Mouse (Mus musculus): ENCODE data around the gene Entpd4b.
"Not testable (repeated sequence)": the region's sequence is repeated elsewhere in the genome, so short reads cannot be mapped to it uniquely, and the experiment has no call there.

Entpd4b gene

DNA sequence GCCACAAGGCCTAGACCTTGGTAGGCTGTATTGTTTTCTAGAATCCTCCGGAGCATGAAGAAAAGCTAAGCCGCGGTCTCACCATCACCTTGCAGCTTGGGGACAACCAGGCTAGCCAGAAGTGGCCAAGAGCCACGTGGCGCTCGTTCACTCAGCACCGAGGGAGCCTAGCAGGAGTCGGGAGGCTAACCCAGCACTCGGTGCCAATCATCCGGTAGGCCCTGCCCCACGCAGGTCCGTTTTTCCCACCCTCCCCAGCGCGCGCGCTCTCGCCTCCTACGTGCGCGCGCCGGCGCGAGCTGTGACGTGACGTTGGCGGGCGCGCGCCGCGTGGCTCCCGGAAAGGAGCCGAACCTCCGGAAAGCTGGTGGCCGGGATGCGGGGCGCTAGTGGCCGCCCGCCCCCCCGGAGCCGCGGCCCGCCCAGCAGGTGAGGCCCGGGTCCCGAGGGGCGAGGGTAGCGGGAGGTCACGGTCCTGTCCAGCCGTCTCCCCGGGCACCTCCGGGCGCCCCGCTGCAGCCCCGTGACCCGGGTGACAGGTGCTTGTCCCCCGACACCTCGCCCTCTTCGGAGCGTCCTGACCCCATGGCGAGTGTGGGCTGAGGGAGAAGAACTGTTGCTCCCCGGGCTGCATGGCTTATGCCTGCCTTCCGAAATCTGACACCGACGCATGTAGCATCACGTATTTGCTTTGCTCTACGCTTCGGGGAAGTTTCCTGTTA, at the start of gene Entpd4b:
Gene Entpd4b, plus strand, starts transcription at position 315 of the 722 bp plus-strand sequence.
- DNase-seq (ENCODE audit: extremely low spot score, low read depth, low spot score) = not testable (repeated sequence)

DNA sequence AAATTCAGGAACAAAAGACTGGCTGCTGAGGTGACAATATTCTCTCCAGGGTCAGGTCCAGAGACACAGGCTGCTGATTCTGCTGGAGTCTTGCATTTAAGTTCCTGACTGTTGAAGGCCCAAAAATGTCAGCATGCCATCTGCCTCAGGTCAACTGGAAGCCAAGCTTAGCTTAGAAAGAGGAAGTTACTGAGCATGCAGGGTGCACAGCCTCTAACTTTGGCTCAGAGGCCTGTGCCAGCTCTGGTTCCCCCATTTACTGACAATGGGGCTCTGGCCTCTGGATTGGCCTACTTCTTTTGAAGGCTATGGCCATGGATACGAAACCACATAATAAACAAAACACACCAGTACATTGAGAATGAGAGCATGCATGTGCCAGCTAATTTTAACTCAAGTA, 48.2 kb upstream of the Entpd4b start:
- not testable (repeated sequence) for DNase-seq (ENCODE audit: extremely low spot score, low read depth, low spot score)

- not testable (repeated sequence) for DNase-seq (ENCODE audit: extremely low spot score, low read depth, low spot score)
Observed at GRCm38 (mm10) chr14:69512449-69512848, 42.8 kb upstream of the Entpd4b start, which contains the start of gene Gm27179. Gene Gm27179, minus strand, starts transcription at chr14:69512549.

- DNase-seq (ENCODE audit: extremely low spot score, low read depth, low spot score) = not testable (repeated sequence)
Observed at GRCm38 (mm10) chr14:69520810-69521209, 34.4 kb upstream of the Entpd4b start.

GRCm38 (mm10) chr14:69523001-69523400, 32.2 kb upstream of the Entpd4b start:
- DNase-seq (ENCODE audit: extremely low spot score, low read depth, low spot score) = not testable (repeated sequence)

DNA sequence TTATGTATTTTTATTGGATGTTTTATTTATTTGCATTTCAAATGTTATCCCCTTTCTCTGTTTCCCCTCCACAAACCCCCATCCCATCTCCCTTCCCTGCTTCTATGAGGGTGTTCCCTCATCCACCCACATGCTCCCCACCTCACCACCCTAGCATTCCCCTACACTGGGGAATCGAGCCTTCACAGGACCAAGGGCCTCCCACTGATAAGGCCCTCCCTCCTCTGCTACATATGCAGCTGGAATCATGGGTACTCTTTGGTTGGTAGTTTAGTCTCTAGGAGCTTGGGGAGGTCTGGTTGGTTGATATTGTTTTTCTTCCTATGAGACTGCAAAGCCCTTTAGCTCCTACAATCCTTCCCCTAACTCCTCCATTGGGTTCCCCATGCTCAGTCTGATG, 29.0 kb upstream of the Entpd4b start:
- not testable (repeated sequence) for DNase-seq (ENCODE audit: extremely low spot score, low read depth, low spot score)

DNA sequence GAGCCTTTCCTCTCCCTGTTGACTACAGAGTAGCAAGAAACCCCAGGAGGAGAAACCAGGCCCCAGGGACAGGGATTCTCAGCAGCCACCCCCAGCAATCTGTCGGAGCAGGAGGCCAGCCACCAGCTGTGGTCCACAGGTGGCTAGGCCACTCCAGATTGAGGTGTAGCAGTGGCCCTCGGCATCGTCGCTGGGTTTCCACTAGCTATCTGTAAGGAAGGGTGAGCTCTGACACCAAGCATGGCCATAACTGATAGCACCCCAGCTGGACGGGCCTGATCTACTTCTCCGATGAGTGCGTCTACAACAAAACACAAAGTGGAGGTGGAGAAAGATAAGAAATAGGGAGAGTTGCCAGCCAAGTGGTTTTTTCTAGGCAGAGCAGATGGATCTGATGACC, 18.7 kb upstream of the Entpd4b start:
- DNase-seq (ENCODE audit: extremely low spot score, low read depth, low spot score) = not testable (repeated sequence)

GRCm38 (mm10) chr14:69540113-69540512, 15.1 kb upstream of the Entpd4b start:
- not testable (repeated sequence) for DNase-seq (ENCODE audit: extremely low spot score, low read depth, low spot score)

- not testable (repeated sequence) for DNase-seq (ENCODE audit: extremely low spot score, low read depth, low spot score)
Observed at GRCm38 (mm10) chr14:69542695-69543094, 12.5 kb upstream of the Entpd4b start.

- DNase-seq (ENCODE audit: extremely low spot score, low read depth, low spot score) = not testable (repeated sequence)
Observed at GRCm38 (mm10) chr14:69544033-69544432, 11.2 kb upstream of the Entpd4b start.

DNA sequence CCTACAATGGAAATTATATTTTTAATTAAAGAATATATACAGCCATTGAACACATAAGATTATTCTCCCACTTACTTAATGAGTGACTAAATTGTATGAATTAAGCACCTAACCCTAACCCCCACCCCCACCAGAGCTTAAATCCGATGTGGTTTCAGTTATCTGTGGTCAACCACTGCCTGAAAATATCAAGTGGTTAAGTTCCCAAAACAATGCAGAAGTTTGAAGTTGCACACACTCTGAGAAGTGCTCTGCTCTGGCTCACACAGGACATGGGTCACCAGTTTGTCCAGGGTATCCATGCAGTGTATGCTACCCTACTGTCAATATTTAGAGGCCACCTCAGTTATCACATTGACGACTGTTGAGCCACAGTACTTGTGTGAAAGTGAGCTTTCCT, 10.2 kb upstream of the Entpd4b start:
- not testable (repeated sequence) for DNase-seq (ENCODE audit: extremely low spot score, low read depth, low spot score)

DNA sequence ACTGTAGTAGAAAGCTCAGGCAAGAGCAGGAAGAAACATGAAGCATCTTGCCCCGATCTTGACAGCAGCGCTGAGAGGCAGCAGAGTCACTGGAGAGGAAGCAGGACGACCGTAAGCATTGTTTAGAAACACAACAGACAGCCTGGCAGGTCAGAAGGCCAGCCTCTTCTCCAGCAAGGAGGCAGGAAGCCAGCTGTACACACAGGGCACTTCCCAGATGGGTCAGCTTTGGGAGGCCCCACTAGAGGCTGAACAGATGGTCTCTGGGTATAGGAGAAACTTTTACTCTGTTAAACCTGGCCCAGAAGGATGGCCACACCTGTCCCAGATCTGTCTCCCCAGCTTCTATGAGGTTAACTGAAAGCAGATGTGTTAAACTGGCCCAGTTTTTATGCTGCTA, 7.9 kb upstream of the Entpd4b start:
- DNase-seq (ENCODE audit: extremely low spot score, low read depth, low spot score) = not testable (repeated sequence)

DNA sequence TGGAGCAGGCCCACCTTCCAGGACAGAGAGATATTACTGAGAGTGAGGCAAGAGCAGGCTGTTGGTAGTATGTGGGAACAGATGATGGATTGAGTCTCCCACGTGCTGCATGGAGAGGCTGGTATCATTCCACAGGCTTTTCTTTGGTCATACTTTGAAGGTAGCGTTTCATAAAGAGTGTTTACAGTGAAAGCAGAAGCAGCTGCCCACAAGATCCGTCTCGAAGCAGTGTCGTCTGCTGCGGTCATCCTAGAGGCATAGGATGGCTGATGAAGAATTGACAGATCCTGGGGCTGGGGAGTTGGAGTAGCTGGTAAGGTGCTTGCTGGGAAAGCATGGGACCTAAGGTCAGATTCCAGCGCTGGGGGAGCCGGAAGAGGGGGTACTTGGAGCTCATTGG, 1.6 kb downstream of the Entpd4b start:
- not testable (repeated sequence) for DNase-seq (ENCODE audit: extremely low spot score, low read depth, low spot score)

DNA sequence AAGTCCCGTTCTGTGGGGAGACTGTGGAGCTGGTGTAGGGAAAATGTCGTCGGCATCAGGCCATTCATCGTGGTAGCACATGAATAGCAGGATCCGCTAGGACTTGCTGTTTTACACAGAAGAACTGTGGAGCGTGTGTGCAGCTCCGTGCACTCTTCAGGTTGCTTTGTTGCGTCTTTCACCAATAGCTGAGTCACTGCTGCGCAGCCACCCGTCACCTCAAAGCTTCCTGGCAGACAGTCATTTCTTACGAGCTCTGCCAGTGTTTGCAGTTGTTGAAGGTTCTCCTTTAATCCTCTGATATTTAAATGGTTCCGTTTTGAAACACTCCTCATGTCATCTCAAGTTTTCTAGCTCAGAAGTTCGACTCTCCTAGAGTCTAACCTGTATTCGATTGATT, 2.3 kb downstream of the Entpd4b start:
- not testable (repeated sequence) for DNase-seq (ENCODE audit: extremely low spot score, low read depth, low spot score)

Measured in hindlimb bud, embryonic 11.5 days (tissue).